In the genomic region with DNA sequence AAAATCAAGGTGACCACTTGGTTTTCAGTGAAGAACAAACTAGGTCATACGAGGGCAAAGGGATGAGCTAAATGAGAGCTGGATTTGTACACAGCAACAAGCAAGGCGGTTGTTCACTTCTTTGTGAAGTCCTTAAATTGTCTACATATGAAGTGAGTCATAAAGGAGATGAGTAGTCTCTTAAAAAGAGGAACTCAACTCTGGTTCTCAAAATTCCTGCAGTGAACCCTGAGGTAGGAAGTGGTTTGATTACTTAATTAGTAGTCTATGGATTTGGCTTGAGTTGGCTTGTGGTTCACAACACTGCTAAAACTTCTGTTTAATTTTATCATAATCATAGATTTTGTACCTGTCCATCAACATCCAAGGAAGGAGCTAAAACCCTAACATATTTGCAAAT, we compare ENCODE assay signal across 25 mouse cellular contexts.
DNase-seq lines count a peak whose midpoint lies in the region; ATAC-seq and TF ChIP-seq lines count a peak whose summit lies in the region.
"Had no signal": no experiment of that assay in that cellular context is flagged by ENCODE, and none has a peak within 500 bp of the region (broad histone marks: within the 10 kb centered on the region; RNA-seq: fewer than 3 reads in every experiment).

No protein-coding gene starts in this region.

- ATAC-seq in megakaryocyte, adult 5-6 weeks (ENCODE audit: poor library complexity, severe bottlenecking), result peak; percentile 89
- ATAC-seq in intestine, embryonic 15.5 days, result no peak
- ATAC-seq: activated CD4-positive, CD25-positive, alpha-beta regulatory T cell, adult 4 months; CD4-positive, CD25-positive, alpha-beta regulatory T cell, adult 4 months; forebrain, embryonic 16.5 days; Patski had no signal

- no peaks in the 10 kb centered on the region for H3K9me3 ChIP-seq in forebrain, embryonic 10.5 days
- no peaks in the 10 kb centered on the region for H3K9me3 ChIP-seq in intestine, embryonic 15.5 days
- H3K9me3 ChIP-seq: embryonic facial prominence, embryonic 15.5 days; G1E; hindbrain, embryonic 15.5 days had no signal

- peaks cover 16% of the 10 kb centered on the region for H3K4me1 ChIP-seq in bone marrow macrophage, adult 2 months (ENCODE audit: control insufficient read depth, insufficient read depth, low read length)
- H3K4me1 ChIP-seq in forebrain, embryonic 10.5 days, result no peaks in the 10 kb centered on the region
- H3K4me1 ChIP-seq in intestine, embryonic 15.5 days (replicated peaks), result no peaks in the 10 kb centered on the region
- H3K4me1 ChIP-seq: embryonic facial prominence, embryonic 15.5 days; hindbrain, embryonic 15.5 days had no signal

- peak overlapping the region; percentile 17; the same call in 1 of the 2 replicates for H3K27ac ChIP-seq in bone marrow macrophage, adult 2 months (ENCODE audit: insufficient read depth, low read depth, low read length)
- H3K27ac ChIP-seq in forebrain, embryonic 10.5 days, result no peak overlapping the region
- no peak overlapping the region for H3K27ac ChIP-seq in intestine, embryonic 15.5 days
- H3K27ac ChIP-seq: embryonic facial prominence, embryonic 15.5 days; heart, adult 2 months; hindbrain, embryonic 15.5 days had no signal

- H3K27me3 ChIP-seq in splenic B cell, adult 2 months (ENCODE audit: control insufficient read depth, insufficient read depth, low read length, poor library complexity, severe bottlenecking), result no peaks in the 10 kb centered on the region
- no peaks in the 10 kb centered on the region for H3K27me3 ChIP-seq in forebrain, embryonic 10.5 days (ENCODE audit: poor library complexity, severe bottlenecking)
- H3K27me3 ChIP-seq in intestine, embryonic 15.5 days (replicated peaks), result no peaks in the 10 kb centered on the region
- H3K27me3 ChIP-seq: embryonic facial prominence, embryonic 15.5 days; hindbrain, embryonic 15.5 days had no signal

- no peak for TF ChIP-seq POLR2A in bone marrow macrophage, adult 2 months (IDR thresholded peaks at IDR 0.05; ENCODE audit: borderline replicate concordance, low read depth, low read length)

- H3K4me2 ChIP-seq in intestine, embryonic 15.5 days (replicated peaks), result no peak overlapping the region
- H3K4me2 ChIP-seq: embryonic facial prominence, embryonic 15.5 days; heart, embryonic 11.5 days; hindbrain, embryonic 15.5 days had no signal

- TF ChIP-seq CTCF in bone marrow macrophage, adult 2 months (IDR thresholded peaks at IDR 0.05; ENCODE audit: low read depth, low read length), result no peak

- no peak overlapping the region for H3K4me3 ChIP-seq in bone marrow macrophage, adult 2 months (ENCODE audit: insufficient read depth, low read length)
- H3K4me3 ChIP-seq in forebrain, embryonic 10.5 days, result no peak overlapping the region
- H3K4me3 ChIP-seq in intestine, embryonic 15.5 days (replicated peaks), result no peak overlapping the region
- H3K4me3 ChIP-seq: embryonic facial prominence, embryonic 15.5 days; erythroblast, embryonic 14.5 days; heart, adult 2 months; hindbrain, embryonic 15.5 days had no signal

- no peak overlapping the region for H3K9ac ChIP-seq in intestine, embryonic 15.5 days
- H3K9ac ChIP-seq: embryonic facial prominence, embryonic 15.5 days; hindbrain, embryonic 15.5 days had no signal

- no peaks in the 10 kb centered on the region for H3K36me3 ChIP-seq in splenic B cell, adult 2 months (ENCODE audit: control insufficient read depth, insufficient read depth, low read length, poor library complexity, severe bottlenecking)
- H3K36me3 ChIP-seq in forebrain, embryonic 10.5 days (replicated peaks), result no peaks in the 10 kb centered on the region
- H3K36me3 ChIP-seq in intestine, embryonic 15.5 days, result no peaks in the 10 kb centered on the region
- H3K36me3 ChIP-seq: embryonic facial prominence, embryonic 15.5 days; G1E; hindbrain, embryonic 15.5 days had no signal

- 88% methylated on average over 2 of the region's 2 CpGs for WGBS in forebrain, embryonic 10.5 days
- 88% methylated on average over 2 of the region's 2 CpGs for WGBS in intestine, embryonic 15.5 days

- peak; percentile 7 for DNase-seq in lung, postnatal 36 days
- DNase-seq in lung, adult 18-20 months, result no peak
- DNase-seq in splenic B cell, adult 2 months (ENCODE audit: low read depth, low spot score), result peak; percentile 6
- DNase-seq in urinary bladder, postnatal 4 days (ENCODE audit: low spot score in 2 of 2), result no peak
- DNase-seq in forebrain, embryonic 10.5 days (ENCODE audit: extremely low spot score, low spot score), result no peak
- DNase-seq: adrenal gland, postnatal 14 days; B cell, adult 2 months; cerebellum, adult 18-20 months; cerebellum, adult 9-11 months; cerebellum, postnatal 36 days; embryo, embryonic 11 days; gastrocnemius, postnatal 10 days; heart, adult 2 months had no signal

Comparison
In these comparisons a context has a peak if more than half of its experiments do, and no peak if none do; other contexts are left out.
1. DNase-seq: peak in lung, postnatal 36 days (single experiment) and splenic B cell, adult 2 months (single experiment); none in lung, adult 18-20 months (0 of 2), urinary bladder, postnatal 4 days (0 of 2) and forebrain, embryonic 10.5 days (single experiment).